Mouse (Mus musculus): ENCODE data around the gene Myo1b.
A peak's percentile ranks its signal among the peaks of the same experiment; 100 is the strongest.

Myo1b gene

DNA sequence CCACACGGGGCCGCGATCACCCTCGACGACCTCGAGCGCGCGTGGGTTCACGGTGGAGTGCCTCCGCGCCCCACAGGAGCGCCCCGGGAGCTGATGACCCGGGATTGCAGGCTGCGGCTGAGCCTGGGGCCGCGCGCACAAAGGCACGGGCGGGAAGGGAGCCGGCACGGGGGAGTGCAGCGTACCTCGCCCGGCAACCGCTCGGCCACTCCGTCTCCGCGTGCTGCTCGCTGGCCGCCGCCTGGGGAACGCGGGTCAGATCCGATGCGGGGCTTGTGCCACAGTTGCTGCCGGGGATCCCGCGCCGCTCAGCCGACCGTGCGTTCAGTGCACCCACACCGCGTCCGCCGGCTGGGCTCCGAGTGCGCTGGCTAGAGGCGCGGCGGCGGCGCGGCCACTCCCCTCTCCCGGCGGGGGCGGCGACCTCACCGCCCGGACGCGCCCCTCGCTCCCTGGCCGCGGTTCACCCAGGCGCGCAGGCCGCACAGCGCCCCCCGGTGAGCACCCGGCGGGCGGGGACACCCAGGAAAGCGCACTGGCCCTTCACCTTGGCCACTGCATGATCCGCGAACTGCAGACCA, at the start of gene Myo1b:
Myo1b (minus strand) TSS at position 496 of the 581 bp plus-strand sequence.
- peak; percentile 85 for DNase-seq

GRCm38 (mm10) chr1:51964647-51965046, 48.8 kb upstream of the Myo1b start:
- no peak for DNase-seq

DNA sequence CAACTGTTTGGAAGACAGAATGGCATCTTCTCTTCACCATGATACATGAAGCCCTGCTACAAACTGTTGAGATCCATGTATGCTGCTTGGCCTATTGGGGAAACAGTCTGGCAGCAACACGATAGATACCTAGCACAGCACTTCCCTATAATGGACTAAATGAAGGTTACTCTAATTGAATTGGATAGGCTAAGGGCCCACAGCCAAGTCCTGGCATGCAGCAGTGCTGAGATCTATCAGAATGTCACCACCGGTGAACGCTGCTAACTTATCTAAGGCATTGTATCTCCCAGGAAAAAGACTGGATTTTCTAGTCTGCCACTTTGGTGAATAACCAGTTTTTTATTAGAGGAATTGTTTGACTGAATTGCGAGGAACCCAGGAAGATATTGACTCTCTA, 31.2 kb upstream of the Myo1b start:
- no peak for DNase-seq

GRCm38 (mm10) chr1:51944755-51945154, 28.9 kb upstream of the Myo1b start:
- DNase-seq, result peak; percentile 82

DNA sequence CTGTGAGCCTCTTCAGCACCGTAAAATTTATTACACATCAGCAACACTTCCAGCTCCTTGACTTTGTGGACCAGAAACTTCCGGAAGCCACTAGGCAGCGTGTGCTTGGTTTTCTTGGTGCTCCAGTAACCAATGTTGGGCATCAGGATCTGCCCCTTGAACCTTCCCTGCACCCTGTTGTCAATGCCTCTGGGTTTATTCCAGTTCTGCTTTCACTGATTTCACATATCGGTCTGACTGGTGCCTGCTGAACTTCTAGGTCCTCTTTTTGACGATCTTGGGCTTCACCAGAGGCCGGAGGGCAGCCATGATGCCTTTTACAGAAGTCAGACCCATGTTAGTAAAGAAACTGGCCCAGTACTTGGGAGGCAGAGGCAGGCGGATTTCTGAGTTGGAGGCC, 22.5 kb upstream of the Myo1b start:
- no peak for DNase-seq

DNA sequence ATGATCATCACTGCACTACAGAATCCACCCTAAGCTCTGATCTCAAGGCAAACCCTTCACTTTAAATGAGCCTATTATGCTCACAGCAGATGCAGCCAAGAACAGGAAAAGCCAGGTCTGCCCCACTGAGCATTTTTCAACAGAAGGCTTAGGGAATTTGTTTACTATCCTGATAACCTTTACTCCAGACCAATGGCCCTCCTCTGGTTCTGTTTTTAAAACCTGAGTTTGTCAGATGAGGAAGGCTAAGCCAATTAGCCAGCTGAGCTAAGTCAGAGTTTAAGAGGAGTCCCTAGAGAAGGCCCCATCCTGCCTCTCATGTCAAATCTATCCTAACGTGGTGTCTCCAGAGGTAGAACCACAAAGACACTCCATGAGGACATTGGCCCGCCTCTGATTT, 19.1 kb upstream of the Myo1b start:
- DNase-seq, result no peak

GRCm38 (mm10) chr1:51934176-51934924, 18.5 kb upstream of the Myo1b start:
- DNase-seq, result peak; percentile 45

- DNase-seq, result no peak
Observed at GRCm38 (mm10) chr1:51932826-51933225, 17.0 kb upstream of the Myo1b start.

DNA sequence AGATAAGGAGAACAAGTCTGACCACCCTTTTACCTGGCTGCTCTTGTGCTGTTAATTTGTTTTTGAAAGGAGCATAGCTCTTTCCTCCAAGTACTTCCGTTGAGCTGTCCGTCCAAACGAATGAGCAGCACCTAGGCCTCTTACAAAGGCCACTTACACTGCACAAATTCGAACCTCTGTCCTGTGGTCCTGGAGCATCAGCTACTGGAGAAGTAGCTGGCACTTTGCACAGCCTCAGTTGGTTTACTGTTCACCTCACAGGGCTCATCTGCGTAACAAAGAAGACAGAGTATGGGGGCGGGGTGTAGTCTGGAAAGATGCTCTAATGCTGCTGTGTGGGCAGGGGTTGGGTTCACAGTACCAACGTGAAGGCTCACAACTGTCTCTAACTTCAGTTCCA, 15.7 kb upstream of the Myo1b start:
- no peak for DNase-seq

DNA sequence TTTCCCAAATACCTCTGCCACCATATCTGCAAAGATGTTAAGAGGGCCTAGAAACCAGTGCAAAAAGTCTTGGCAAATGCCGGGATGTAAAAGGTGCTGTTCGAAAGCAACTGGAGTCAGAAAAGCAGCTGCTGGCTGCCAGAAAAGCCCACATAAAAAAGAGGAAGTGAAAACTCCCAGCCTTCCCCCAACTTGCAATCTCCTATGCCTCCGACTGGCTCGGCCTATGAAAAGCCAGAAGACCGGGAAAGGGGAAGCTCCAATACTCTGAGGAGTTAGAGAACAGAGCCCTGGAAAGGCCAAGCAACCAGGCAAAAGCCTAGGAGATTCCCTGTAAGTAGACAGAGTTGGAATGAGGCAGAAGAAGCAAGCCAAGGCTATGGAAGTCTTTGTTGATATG, 14.7 kb upstream of the Myo1b start:
- peak; percentile 38 for DNase-seq

- DNase-seq, result no peak
Observed at GRCm38 (mm10) chr1:51929557-51929956, 13.7 kb upstream of the Myo1b start.

GRCm38 (mm10) chr1:51922820-51923219, 6.9 kb upstream of the Myo1b start:
- DNase-seq, result no peak

GRCm38 (mm10) chr1:51916276-51916675, 405 bp upstream of the Myo1b start:
- DNase-seq, result no peak

DNA sequence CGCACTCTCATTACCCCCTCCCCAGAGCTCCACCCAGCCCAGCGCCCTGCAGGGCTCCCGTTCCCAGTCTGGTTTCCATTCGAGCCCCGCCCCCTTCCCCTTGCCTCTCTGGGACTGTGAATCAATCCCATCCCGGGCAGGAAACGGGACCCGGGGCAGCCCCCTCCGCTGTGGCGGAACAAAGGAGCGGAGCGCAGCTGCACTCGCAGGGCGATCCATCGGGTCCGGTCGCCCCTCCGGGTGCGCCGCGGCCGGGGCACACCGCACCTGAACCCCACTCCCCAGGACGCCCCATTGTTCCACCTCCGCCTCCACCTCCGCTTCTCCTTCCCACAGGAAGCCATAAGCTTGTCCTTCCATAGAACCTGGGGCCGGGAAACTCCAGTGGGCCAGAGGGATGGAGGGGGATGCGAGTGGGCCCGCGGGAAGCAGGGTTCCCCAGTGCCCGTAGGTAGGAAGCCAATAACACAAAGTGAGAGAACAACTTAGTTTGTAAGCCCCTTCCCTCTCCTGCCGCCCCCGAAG, 758 bp downstream of the Myo1b start:
- peak; percentile 91 for DNase-seq

DNA sequence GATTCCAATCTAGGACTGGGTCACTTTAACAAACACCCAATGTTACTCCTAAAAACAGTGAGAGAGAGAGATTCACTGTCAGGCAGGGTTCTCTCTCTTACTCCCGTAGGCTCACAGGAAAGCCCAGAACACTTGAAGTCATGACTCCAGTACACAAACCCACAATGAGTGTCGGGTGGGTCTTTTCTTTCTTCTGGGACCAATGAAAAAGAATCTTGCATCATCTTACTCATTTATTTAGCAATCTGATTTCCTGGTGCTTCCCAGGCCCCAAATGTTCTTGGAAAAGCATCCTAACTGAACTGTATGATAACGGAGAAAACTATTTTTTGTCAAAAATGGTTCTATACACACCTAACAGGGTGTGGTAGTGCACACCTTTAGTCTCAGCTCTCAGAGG, 1.8 kb downstream of the Myo1b start:
- peak; percentile 43 for DNase-seq

DNA sequence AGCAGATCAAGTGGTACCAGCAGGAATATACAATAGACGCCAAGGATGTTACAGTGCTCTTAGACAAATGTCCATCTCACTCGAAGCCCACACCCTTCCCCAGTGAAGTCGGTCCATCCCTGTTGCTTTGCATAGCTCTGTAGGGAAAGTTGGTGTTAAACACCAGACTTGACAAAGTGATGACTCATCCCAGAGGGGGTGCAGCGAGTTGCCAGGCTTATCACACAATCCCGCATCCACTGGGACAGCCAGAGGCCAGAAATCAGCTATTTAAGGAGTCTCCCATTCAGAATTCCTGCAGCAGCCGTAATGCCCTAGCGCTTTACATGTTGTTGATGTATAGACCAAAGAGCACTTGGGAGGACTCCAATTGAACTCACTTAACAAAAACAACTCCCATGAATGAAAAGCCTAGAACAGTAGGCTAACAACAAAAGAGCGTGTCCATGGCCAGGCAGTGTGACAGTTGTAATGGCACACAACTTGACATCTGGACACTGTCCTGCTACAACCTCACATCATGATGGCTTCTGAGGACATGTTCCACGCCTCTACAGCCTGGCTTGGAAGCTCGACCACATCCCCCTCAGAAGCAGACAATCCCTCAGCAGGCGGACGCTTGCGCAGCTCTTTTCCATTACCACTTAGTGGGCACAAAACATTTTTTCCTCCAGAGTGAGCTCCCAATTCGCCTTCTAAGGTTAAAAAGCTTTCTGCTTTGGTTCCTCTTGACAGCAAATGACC, 2.6 kb downstream of the Myo1b start:
- DNase-seq, result peak; percentile 31

DNA sequence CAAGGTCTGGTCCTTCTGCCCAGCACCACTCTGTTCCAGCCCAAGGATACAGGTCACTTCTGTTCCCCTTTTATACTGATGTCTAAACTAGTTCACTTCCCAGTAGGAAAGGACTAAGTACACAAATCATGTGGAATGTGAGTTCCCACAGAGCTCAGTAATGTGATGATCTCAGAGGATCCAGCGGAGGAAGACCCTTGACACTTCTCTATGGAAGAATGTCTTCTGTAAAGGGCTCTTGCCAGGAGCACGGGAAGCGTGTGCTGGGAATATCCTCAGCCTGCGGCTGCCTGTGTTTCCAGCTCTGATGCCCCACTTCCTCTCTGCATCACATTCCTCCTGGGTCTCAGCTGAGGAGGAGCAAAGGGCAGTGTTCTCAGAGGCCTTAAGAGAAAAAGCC, 4.5 kb downstream of the Myo1b start:
- peak; percentile 46 for DNase-seq

GRCm38 (mm10) chr1:51909204-51909603, 6.7 kb downstream of the Myo1b start:
- DNase-seq, result no peak

GRCm38 (mm10) chr1:51907821-51908220, 8.1 kb downstream of the Myo1b start:
- no peak for DNase-seq

DNA sequence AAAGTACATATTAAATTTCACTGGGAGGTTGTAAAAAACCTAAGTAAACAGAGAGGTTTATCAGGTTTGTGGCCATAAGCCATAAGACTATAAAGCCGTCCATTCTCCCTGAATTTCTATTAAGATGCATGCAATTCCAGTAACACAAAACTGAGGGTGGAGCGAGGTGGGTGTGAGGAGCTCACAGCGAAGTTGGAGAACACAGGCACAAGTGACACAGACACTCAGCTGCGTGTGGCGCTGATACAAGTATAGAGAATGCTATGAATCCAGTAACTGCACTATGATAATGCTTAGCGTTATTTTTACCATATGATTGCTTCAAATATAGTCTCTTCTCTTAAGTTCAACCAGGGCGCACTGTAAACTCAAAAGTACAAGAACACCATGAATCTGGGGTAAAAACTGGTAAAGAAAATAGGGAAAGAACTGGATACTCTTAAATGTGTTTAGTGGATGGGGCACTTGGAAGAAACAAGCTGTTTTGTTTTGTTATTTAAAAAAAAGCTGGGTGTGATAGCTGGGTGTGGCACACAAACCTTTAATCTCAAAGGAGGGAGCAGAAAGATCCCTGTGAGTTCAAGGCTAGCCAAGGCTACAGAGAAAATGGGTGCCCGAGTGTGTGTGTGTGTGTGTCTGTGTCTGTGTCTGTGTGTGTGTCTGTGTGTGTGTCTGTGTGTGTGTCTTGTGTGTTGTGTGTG, 9.5 kb downstream of the Myo1b start:
- DNase-seq, result no peak

- no peak for DNase-seq
Observed at GRCm38 (mm10) chr1:51905073-51905472, 10.8 kb downstream of the Myo1b start.

GRCm38 (mm10) chr1:51897160-51897572, 18.7 kb downstream of the Myo1b start:
- no peak for DNase-seq

DNA sequence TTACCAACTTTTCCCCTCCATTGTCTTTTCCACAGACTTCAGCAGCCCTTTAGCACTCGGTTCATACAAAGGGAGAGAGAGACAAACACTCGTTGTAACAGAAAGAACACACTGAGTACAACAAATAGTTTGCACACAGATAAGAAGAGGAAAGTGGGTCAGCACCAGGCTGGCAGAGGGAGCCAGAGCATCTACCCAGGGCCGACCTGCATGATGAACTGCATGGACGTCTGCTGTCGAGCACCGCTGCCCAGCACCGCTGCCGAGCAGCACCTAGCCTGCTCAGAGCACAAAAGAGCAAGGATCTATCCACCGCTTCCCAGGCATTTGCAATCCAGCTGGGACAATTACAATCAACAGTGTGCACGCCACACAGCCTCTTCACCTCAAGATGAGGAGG, 19.9 kb downstream of the Myo1b start:
- no peak for DNase-seq
